Mouse (Mus musculus): Measurements from ENCODE around the gene Sugt1.

DNA sequence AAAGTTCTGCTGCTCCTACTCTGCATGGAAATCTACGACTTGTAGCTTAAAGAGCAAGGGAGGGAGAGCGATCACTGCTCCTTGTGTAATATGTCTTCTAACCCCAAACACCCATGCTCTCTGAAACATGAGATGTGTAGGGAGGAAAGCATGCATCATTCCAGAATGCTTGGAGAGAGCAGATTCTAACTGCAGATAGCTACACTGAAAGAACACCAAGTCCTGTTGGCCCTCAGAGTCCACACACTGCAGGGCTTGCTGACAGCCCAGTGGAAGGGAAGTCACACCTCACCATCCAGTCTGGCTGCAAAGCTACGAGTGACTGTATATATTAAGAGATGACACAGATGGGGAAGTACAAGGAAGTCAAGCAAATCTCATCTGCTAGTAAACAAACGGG, 65.2 kb downstream of the Sugt1 start:
- TF ChIP-seq CTCF (IDR thresholded peaks at IDR 0.05; ENCODE audit: low read depth) (no peak), EP300 (IDR thresholded peaks at IDR 0.05; ENCODE audit: low read depth) (no peak)
